Mouse (Mus musculus): ENCODE measurements at regions not wholly inside any gene's neighbourhood (a gene's known extent, or its start where the extent isn't known, plus 50 kb on each side); places are given as distances from the start of the nearest gene placed in this dataset.

DNA sequence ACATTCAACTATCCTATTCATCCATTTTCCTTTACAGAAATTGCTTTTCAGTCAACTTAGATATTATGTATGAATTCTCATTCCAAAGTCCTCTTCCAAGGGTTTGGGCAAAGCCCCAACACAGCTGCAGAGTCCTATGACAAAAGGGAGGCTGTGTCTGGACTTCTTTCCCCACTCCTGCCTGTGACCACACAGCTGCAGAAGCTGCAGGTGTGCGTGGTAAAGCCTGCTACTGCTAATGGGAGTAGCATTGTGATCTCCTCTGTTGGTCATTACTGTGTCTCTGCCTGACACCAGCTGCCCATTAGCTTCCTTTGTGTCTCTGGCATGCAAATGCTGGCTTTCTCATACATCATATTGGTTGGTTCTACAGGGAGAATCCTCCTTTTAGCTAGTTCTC, 234.0 kb downstream of the Nup35 start:
- TF ChIP-seq HCFC1 (IDR thresholded peaks at IDR 0.05; ENCODE audit: borderline replicate concordance, insufficient read depth, low read length) (no peak), MAFK (IDR thresholded peaks at IDR 0.05; ENCODE audit: insufficient read depth, low read depth, low read length) (no peak), CHD2 (IDR thresholded peaks at IDR 0.05; ENCODE audit: low read depth, low read length) (no peak)

Measured in ES-E14 (cell line).